Mouse (Mus musculus): ENCODE data around the gene Gm6793. TPM values are rescaled to one million over a fixed set of nuclear protein-coding genes. Genes with fewer than 3 reads are reported as not detected.

Gm6793 gene
- polyA plus RNA-seq (2012; rRNA removed), result 0.52 and 0.57 TPM in 2 replicates

GRCm38 (mm10) chr8:112014936-112015335 is at the start of gene Gm6793:
TSS of gene Gm6793 (minus strand) at chr8:112015036.

GRCm38 (mm10) chr8:112010997-112011815 is 3.6 kb downstream of the Gm6793 start, which contains the start of the genes Kars and Terf2ip:
TSS of gene Kars (minus strand) at chr8:112011323.
TSS of gene Terf2ip (plus strand) at chr8:112011398.

GRCm38 (mm10) chr8:111992013-111992702 is 22.7 kb downstream of the Gm6793 start, which contains the start of gene Adat1:
TSS of gene Adat1 (minus strand) at chr8:111992302.

Other genes starting within 250 kb of the Gm6793 start
- 157 and 309 TPM in 2 replicates for gene Cfdp1, start 160.7 kb downstream of the Gm6793 start, polyA plus RNA-seq (2012; rRNA removed)
- gene Tmem170, start 138.3 kb downstream of the Gm6793 start, polyA plus RNA-seq (2012; rRNA removed), result 4.7 and 6.6 TPM in 2 replicates
- 0.89 and 2.1 TPM in 2 replicates for gene Chst5, start 104.6 kb downstream of the Gm6793 start, polyA plus RNA-seq (2012; rRNA removed)
- 11.2 and 13.9 TPM in 2 replicates for gene Tmem231, start 81.2 kb downstream of the Gm6793 start, polyA plus RNA-seq (2012; rRNA removed)
- 91.3 and 134 TPM in 2 replicates for gene Gabarapl2, start 74.3 kb downstream of the Gm6793 start, polyA plus RNA-seq (2012; rRNA removed)
- 13.8 and 14.9 TPM in 2 replicates for gene Adat1, start 22.7 kb downstream of the Gm6793 start, polyA plus RNA-seq (2012; rRNA removed)
- gene Kars, start 3.7 kb downstream of the Gm6793 start, polyA plus RNA-seq (2012; rRNA removed), result 138 and 156 TPM in 2 replicates
- gene Terf2ip, start 3.6 kb downstream of the Gm6793 start, polyA plus RNA-seq (2012; rRNA removed), result 21.1 and 24.5 TPM in 2 replicates

All from central nervous system, embryonic 11.5 days (tissue).